Mouse (Mus musculus): ENCODE measurements around the gene Gm10190.

The Gm10190 gene

DNA sequence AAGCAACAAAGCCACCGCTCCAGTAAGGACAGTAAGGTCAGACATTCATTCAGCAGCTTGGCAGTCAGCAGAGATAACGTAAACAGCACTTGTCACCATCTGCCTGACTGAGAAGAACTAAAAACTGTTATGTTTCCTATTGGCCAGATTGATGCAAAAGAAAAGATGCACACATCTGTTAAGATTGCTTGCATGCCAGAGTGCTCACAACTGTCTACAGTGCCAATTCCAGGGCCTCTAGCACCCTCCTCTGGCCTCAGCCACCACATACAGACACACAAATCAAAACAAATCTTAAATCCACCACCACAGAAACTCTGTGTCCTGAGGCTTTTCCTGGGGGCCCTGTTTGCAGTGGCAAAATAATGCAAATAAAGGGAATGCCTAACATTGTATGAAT is 41.0 kb downstream of the Gm10190 start:
- CTCF ChIA-PET, result no interaction called here
- POLR2A ChIA-PET, result interaction anchor here in 2 of 4 experiments (1.1 to 1.4 kb wide), 2 partner anchors 12 to 125 kb away, joined by 3 to 4 read pairs; partner anchors contain the start of genes Srsf7 (in 1 of the 2) and Ttc39d (in 1 of the 2)

DNA sequence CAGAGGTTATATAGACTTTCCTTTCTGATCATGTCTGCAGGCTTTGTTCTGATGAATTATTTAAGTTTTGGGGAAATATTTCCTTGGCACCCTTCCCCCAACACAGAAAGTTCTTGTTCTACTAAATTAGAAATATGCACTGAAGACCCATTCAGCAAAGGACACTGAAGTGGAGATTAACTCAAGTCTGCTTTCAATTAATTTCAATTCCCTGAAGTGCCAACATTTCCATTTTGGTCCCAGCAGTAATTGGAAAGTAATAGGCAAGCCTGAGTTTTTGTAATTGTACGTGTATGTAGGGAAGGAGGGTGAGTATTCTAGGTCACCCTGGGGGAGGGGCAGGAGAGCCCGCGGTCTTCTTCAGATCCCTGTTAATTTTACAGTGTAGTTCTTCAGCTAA is 46.9 kb downstream of the Gm10190 start:
- POLR2A ChIA-PET, result no interaction called here

DNA sequence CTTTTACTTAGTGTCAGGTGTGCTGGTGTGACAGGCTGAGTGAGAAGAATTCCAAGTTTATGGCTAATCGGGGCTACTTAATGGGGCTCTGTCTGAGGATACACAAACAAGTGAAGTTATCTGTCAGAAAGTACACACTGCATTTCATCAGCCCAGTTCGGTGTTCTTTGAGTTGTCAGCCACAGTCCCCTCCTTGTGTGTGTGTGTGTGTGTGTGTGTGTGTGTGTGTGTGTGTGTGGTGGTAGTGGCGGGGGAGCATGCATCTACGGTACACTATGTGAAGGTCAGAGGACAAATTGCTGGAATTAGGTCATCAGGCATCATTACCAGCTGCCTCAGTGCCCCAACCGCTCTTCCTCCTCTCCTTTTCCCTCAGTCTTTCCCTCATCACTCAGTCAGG is 47.9 kb downstream of the Gm10190 start:
- POLR2A ChIA-PET, result interaction anchor here in 2 of 4 experiments (0.7 to 3.2 kb wide), 2 partner anchors 35 to 103 kb away, joined by 3 to 11 read pairs; partner anchors contain the start of genes Dhx57 (in 1 of the 2) and Morn2 (in 1 of the 2)
- CTCF ChIA-PET, result no interaction called here

More for the DNA sequence above, 46.9 kb downstream of the Gm10190 start:
- CTCF ChIA-PET, result no interaction called here

DNA sequence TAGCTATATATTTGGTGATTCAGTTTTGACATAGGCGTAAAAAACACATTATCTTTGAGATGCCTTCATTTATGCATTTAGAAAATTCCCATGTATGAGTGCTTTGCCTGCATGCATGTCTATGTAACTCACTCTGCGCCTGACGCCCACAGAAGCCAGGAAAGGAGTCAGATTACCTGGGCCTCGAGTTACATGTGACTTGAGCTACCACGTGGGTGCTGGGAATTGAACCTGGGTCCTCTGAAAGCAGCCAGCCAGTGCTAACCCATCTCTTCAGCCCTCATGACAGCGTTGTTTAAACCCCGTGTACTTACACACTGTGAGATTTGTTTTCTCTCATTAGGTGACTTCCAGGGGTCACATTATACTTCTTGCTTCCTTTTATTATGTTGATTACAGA is 48.8 kb downstream of the Gm10190 start:
- ChIA-PET CTCF (no interaction called here), POLR2A (interaction anchor here in 1 of 4 experiments (3.2 kb wide), 1 partner anchor 34 kb away, joined by 11 read pairs; the partner anchor contains the start of genes Dhx57 and Morn2)

DNA sequence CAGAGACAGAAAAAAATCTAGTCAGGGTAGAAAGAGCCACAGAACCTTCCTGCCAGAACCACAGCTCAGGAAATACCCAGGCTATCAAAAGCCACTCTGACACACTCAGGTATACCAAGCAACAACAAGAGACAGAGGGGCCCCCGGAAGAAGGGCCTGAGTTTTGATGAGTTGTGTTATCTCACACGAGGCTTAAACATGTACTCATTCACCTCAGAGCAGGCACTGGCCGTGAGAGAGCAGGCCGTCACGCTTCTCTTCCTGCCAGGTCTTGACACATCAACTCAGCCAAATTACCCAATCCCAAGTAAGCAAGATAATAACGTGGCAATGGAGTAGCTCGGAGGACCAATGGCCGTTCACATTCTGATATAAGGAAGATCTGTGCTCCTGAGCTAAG is 49.7 kb downstream of the Gm10190 start:
- POLR2A ChIA-PET, result interaction anchor here in 2 of 4 experiments (0.9 to 3.2 kb wide), 2 partner anchors 33 to 116 kb away, joined by 3 to 11 read pairs; partner anchors contain the start of genes Dhx57 (in 1 of the 2), Morn2 (in 1 of the 2), Srsf7 (in 1 of the 2) and Ttc39d (in 1 of the 2)

More for the DNA sequence above, 49.7 kb downstream of the Gm10190 start:
- CTCF ChIA-PET, result no interaction called here
